Comparison of ENCODE assay signal across 8 mouse cellular contexts in genomic region chr2:26502863-26503631, GRCm38 (mm10). TPM values are rescaled to one million over a fixed set of nuclear protein-coding genes. Genes with fewer than 3 reads are reported as not detected.
A peak's percentile ranks its signal among the peaks of the same experiment; 100 is the strongest.
DNase-seq lines count a peak whose midpoint lies in the region; ATAC-seq and TF ChIP-seq lines count a peak whose summit lies in the region.

No protein-coding gene starts in this region.

- peak overlapping the region; percentile 78 for H3K27ac ChIP-seq in embryonic facial prominence, embryonic 13.5 days
- H3K27ac ChIP-seq in midbrain, embryonic 11.5 days (ENCODE audit: low read depth, low read length): peak overlapping the region; percentile 92
- H3K27ac ChIP-seq in thymus, adult 2 months (ENCODE audit: control insufficient read depth, insufficient read depth, low read length): peak overlapping the region; percentile 67

- WGBS in embryonic facial prominence, embryonic 13.5 days: under 1% methylated on average over 57 of the region's 57 CpGs
- WGBS in midbrain, embryonic 11.5 days: under 1% methylated on average over 57 of the region's 57 CpGs
- under 1% methylated on average over 57 of the region's 57 CpGs for WGBS in thymus, adult 2 months

- peak overlapping the region; percentile 87 for H3K9ac ChIP-seq in embryonic facial prominence, embryonic 13.5 days
- H3K9ac ChIP-seq in midbrain, embryonic 11.5 days (ENCODE audit: low read length): peak overlapping the region; percentile 97

- ATAC-seq in embryonic facial prominence, embryonic 13.5 days (ENCODE audit: insufficient number of reproducible peaks, insufficient read depth, low FRiP score, low TSS enrichment, low read depth): no peak
- peak; percentile 57 for ATAC-seq in inflammation-experienced regulatory T-cells, adult 6 months
- ATAC-seq in midbrain, embryonic 11.5 days (ENCODE audit: low FRiP score): no peak

- 0 out of 2 replicates have a peak, but pooled peaks cover 2% of the 10 kb centered on the region for H3K36me3 ChIP-seq in embryonic facial prominence, embryonic 13.5 days
- H3K36me3 ChIP-seq in midbrain, embryonic 11.5 days (ENCODE audit: control insufficient read depth, insufficient read depth, low read length): 0 out of 2 replicates have a peak, but pooled peaks cover 2% of the 10 kb centered on the region
- H3K36me3 ChIP-seq in thymus, adult 2 months (ENCODE audit: control insufficient read depth, insufficient read depth, low read length): peaks cover 4% of the 10 kb centered on the region

- H3K4me2 ChIP-seq in embryonic facial prominence, embryonic 13.5 days: peak overlapping the region; percentile 92
- H3K4me2 ChIP-seq in midbrain, embryonic 11.5 days: peak overlapping the region; percentile 42

- TF ChIP-seq CTCF in thymus, adult 2 months (IDR thresholded peaks at IDR 0.05; ENCODE audit: borderline replicate concordance, control insufficient read depth, extremely low read depth, insufficient read depth, low read length, poor library complexity): peak; percentile 12; the same call in 1 of the 2 replicates

- peaks cover 78% of the 10 kb centered on the region for H3K4me1 ChIP-seq in embryonic facial prominence, embryonic 13.5 days
- H3K4me1 ChIP-seq in midbrain, embryonic 11.5 days (ENCODE audit: control insufficient read depth, insufficient read depth, low read length): peaks cover 54% of the 10 kb centered on the region
- H3K4me1 ChIP-seq in thymus, adult 2 months (replicated peaks; ENCODE audit: control insufficient read depth, insufficient read depth, low read length): peaks cover 81% of the 10 kb centered on the region

- no peak for TF ChIP-seq POLR2A in thymus, adult 2 months (IDR thresholded peaks at IDR 0.05; ENCODE audit: control insufficient read depth, extremely low read depth, insufficient read depth, low read length, poor library complexity)

- H3K9me3 ChIP-seq in embryonic facial prominence, embryonic 13.5 days: no peaks in the 10 kb centered on the region
- H3K9me3 ChIP-seq in midbrain, embryonic 11.5 days (ENCODE audit: control insufficient read depth, low read length): no peaks in the 10 kb centered on the region

- peak; percentile 7 for DNase-seq in right cerebral cortex, postnatal 4 days
- DNase-seq in right cerebral cortex, postnatal 36 days (ENCODE audit: low spot score in 2 of 2): no peak
- DNase-seq in midbrain, embryonic 11.5 days (ENCODE audit: low spot score, missing footprints): peak; percentile 96
- DNase-seq in thymus, adult 2 months: peak; percentile 67
- DNase-seq in cerebellum, adult 11-12 months: no peak
- DNase-seq in ovary, postnatal 14 days (ENCODE audit: low spot score): no peak

- peak overlapping the region; percentile 78 for H3K4me3 ChIP-seq in embryonic facial prominence, embryonic 13.5 days
- H3K4me3 ChIP-seq in midbrain, embryonic 11.5 days (ENCODE audit: low read depth, low read length): peak overlapping the region; percentile 96
- peak overlapping the region; percentile 89 for H3K4me3 ChIP-seq in thymus, adult 2 months (ENCODE audit: control insufficient read depth, insufficient read depth, low read length)

- peaks cover 19% of the 10 kb centered on the region for H3K27me3 ChIP-seq in embryonic facial prominence, embryonic 13.5 days
- no peaks in the 10 kb centered on the region for H3K27me3 ChIP-seq in midbrain, embryonic 11.5 days (ENCODE audit: control insufficient read depth, insufficient read depth, low read length)
- no peaks in the 10 kb centered on the region for H3K27me3 ChIP-seq in thymus, adult 2 months (ENCODE audit: control insufficient read depth, insufficient read depth, low read length)

RNA-seq across cellular contexts. Expression of gene Notch1, which starts 13.4 kb away (rescaled TPM):
- polyA plus RNA-seq in embryonic facial prominence, embryonic 13.5 days (2015; fragmentation: Nextera tagmentation; extraction: Ambion mirVana): 17.3 and 17.8 TPM in 2 replicates
- polyA plus RNA-seq in inflammation-experienced regulatory T-cells, adult 6 months (2017; shearing (Covaris generic)): 10 to 100 TPM; 24.9 to 41.2 (median 27.0) TPM
- 40.8 and 47.5 TPM in 2 replicates for polyA plus RNA-seq in midbrain, embryonic 11.5 days (2014; fragmentation: Nextera tagmentation; extraction: Ambion mirVana)
- polyA plus RNA-seq in thymus, adult 2 months (2012; rRNA removed): 159 and 219 TPM in 2 replicates

RNA-seq across cellular contexts. Expression of gene Sec16a, which starts 58.0 kb away (rescaled TPM):
- 22.7 and 27.9 TPM in 2 replicates for polyA plus RNA-seq in embryonic facial prominence, embryonic 13.5 days (2015; fragmentation: Nextera tagmentation; extraction: Ambion mirVana)
- 10 to 100 TPM; 18.4 to 28.4 (median 24.2) TPM for polyA plus RNA-seq in inflammation-experienced regulatory T-cells, adult 6 months (2017; shearing (Covaris generic))
- 28.2 and 29.8 TPM in 2 replicates for polyA plus RNA-seq in midbrain, embryonic 11.5 days (2014; fragmentation: Nextera tagmentation; extraction: Ambion mirVana)
- 129 and 147 TPM in 2 replicates for polyA plus RNA-seq in thymus, adult 2 months (2012; rRNA removed)

Comparison
In these comparisons a context has a peak if more than half of its experiments do, and no peak if none do; other contexts are left out.
1. DNase-seq: peak in right cerebral cortex, postnatal 4 days (single experiment), midbrain, embryonic 11.5 days (single experiment) and thymus, adult 2 months (single experiment); none in right cerebral cortex, postnatal 36 days (0 of 2), cerebellum, adult 11-12 months (single experiment) and ovary, postnatal 14 days (single experiment).
2. Peak in every context shown above with its lines, with median percentiles within 50 percentile points of each other: H3K27ac ChIP-seq and H3K4me3 ChIP-seq.